Mouse (Mus musculus) thymus, postnatal 14 days (tissue): ENCODE measurements around the gene Mymx.

Experiments used
- DNase-seq: peaks from one replicate; pipeline ENCODE4 v3.0.0; 2021

Gene Mymx

GRCm38 (mm10) chr17:45610144-45610866, 8.4 kb upstream of the Mymx start:
- no peak for DNase-seq

DNA sequence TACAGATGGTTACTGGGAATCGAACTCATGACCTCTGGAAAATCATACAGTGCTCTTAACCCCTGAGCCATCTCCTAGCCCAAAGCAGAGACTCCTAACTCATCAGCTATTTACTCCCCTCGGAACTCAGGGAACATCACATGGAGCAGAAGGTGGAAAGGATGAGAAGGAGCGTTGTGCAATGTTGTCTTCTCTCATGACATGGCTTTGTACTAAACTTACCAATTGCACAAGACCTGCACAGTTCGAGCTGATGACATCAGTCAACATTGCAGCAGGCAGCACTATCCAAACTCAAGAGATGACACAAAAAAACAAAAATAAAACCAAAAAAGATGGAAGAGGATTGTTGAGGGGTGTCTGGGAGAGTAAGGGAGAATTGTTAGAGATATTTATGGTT, 6.5 kb upstream of the Mymx start:
- no peak for DNase-seq

DNA sequence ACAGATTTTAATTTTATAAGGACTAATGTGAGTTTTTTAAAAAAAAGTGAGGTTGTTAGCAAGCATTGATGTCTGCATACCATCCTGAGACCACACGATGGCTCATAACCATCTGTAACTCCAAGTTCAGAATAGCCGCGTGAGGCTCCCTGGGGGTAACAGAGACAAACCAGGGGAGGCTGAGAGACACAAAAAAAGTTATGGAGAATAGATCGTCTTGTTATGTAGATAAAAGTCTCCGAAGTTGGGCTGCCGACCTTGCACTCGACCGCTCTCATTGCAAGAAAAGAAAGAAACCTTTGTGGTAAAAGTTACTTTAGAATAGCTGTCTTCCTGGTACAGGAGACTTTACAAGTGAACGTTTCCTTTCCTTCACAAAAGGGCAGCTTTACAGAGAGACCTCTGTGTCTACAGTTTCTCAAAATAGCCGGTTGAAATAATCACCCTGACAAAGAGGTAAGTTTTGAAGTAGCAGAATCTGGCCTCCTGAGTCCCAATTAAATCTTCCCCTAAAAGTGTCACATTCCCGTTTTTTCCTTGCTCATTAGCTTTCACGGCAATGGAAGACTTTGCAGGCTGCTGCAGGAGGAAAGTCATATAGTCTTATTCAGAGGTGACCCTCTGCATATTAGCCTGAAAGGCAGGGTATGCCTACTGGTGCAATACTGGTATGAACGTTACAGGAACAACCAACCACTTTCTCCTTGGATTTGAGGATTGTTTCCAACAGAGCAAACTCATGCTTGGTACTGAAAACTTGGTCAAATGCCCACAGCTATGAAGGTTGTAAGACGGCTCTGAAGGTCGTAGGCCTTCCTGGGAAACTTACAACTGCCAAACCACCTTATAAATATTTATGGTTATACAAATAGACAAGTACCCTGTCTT, 5.3 kb upstream of the Mymx start:
- DNase-seq: no peak

- no peak for DNase-seq
These were observed 1.1 kb upstream of the Mymx start for GRCm38 (mm10) chr17:45602984-45603383.

GRCm38 (mm10) chr17:45601325-45601724, 577 bp downstream of the Mymx start:
- DNase-seq: no peak

DNA sequence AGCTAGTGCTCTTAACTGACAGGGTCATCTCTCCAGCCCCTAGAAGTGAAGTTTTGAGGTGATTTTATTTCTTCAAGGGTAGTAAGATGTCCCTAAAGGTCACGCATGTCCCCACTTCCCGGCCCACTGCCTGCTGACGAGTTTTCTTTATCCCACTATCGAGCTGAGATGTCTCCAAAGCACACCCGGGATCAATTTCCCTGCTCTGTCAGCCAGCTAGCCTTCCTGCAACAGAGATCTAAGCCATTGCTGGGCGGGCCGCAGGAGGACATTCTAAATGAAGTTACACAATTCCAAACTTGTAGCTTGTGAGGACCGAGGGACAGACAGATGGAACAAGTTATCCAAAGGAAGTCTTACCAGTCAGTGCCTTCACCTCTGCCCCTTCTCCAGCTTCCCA, 1.6 kb downstream of the Mymx start:
- no peak for DNase-seq

GRCm38 (mm10) chr17:45599446-45600242, 2.3 kb downstream of the Mymx start, which contains the start of gene Slc29a1:
Gene Slc29a1 (minus strand): TSS chr17:45599606.
- peak; percentile 33 for DNase-seq

DNA sequence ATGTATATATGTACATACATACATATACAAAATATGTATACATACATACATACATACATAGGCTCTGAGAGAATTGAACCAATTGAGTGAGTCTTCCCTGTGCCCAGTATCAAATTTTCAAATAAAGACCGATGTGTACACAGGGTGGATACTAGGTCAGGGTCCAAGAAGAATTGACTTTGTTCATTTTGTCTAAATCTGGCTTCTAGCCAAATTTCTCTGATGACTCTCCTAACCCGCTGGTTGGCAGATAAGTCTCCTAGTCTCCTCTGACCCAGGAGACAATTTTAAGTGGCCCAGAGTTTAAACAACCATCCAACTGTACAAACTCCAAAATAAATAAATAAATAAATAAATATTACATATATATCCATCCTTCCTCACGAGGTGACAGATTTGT, 3.0 kb downstream of the Mymx start:
- no peak for DNase-seq

- no peak for DNase-seq
These were observed 3.5 kb downstream of the Mymx start for GRCm38 (mm10) chr17:45598376-45598775.

- no peak for DNase-seq
These were observed 4.1 kb downstream of the Mymx start for GRCm38 (mm10) chr17:45597787-45598186.

DNA sequence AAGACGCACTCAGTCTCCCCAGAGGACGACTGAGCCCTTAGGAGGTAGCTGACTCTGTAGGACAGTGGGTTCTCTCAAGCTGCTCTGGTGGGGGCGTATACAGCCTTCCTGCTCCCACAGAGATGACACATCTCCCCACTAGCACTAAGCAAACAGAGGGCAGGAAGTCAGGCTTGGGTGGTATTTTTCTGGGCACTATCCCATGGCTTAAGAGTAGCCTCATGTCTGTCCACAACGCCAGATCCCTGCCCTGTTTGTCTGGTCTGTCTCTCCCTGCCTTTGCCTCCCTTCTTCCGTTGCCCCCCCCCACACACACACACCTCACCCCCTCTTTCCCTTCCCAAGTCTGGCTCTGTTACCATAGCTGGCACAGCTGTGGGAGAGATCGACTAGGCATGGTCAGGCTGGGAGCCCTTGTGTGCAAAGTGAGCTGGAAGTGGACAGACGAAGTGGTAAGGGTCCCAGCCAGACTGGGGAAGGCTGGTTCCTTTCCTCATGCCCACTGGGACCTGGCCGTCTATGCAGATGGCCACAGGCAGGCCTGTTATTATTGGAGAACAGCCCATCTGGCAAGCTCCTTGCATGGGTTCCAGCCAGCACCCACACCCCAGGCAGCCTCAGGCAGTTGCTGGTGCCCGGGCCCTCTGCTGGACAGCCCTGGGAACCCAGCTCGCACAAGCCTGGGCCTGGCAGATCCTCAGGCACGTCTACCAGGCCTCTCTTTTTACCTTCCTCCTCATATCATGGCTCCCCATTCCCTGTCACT, 5.1 kb downstream of the Mymx start:
- peak; percentile 71 for DNase-seq

DNA sequence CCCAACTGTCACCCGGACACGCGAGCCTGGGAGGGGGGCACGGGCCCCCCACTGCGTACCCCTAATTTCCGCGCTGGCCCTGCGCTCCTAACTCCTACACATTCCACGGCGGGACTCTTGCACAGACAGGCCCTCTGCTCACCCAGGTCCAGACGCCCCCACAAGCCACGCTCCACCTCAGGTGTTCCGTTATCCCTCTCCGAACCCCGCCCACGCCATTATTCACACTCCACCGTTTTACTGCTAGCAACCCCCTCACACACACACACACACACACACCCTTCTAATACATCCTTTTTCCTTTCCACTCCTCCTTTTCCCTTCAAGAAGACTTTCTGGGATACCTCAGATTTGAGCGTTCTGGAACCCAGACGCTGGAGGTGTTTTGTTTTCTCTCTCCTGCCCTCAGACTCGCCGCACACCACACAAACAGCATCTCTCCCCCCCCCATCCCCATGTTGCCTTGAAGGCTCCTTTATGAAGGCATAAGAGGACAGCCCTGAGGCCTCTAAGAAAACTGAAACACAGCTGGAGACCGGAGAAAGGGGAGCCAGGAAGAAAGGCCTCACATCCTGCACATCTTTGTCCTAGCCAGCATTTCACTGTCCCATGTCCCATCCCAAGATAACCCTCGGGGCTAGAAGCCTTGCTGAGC, 6.0 kb downstream of the Mymx start:
- no peak for DNase-seq

- DNase-seq: peak; percentile 92
These were observed 6.8 kb downstream of the Mymx start for GRCm38 (mm10) chr17:45594881-45595735.

- no peak for DNase-seq
These were observed 7.7 kb downstream of the Mymx start for GRCm38 (mm10) chr17:45594195-45594594.

- DNase-seq: no peak
These were observed 8.4 kb downstream of the Mymx start for GRCm38 (mm10) chr17:45593479-45593878.

DNA sequence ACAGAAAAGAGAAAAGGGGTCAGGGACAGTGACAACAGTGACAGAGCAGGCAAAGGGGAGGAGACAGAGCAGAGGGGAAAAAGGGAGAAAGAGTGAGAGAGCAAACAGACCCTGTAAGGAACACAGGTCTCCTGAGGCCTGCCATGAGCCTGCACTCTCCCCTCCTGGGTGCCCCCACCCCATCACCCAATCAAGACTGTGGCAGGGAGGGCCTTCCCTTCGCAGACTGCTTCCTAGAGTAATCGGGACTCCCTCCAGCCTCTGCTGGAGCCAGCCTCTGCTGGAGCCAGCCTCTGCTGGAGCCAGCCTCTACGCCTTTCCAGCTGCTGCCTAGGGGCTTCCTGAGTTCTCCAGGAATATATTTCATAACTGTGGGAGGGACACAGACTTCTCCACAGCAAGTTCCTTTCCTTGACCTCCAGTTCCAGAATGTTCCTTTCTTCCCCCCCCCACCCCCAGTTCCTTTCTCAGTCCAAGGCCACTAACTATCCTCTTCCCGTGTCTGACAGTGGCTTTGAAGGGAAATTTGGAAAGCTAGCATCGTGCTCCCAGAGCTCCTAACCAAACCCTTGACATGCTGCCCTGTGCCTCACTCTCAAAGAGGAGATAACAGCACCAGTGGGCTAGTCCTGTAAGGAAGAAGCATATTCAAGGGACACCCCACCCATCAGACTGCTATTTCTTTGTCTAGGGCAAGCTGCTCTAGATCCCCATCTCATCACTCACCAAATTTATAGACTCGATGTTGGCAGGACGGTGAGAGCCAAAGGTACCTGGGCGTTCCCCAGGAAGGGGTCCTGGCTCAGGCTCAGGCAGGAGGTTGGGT, 9.1 kb downstream of the Mymx start:
- no peak for DNase-seq

GRCm38 (mm10) chr17:45591701-45592605, 9.9 kb downstream of the Mymx start:
- peak; percentile 33 for DNase-seq

DNA sequence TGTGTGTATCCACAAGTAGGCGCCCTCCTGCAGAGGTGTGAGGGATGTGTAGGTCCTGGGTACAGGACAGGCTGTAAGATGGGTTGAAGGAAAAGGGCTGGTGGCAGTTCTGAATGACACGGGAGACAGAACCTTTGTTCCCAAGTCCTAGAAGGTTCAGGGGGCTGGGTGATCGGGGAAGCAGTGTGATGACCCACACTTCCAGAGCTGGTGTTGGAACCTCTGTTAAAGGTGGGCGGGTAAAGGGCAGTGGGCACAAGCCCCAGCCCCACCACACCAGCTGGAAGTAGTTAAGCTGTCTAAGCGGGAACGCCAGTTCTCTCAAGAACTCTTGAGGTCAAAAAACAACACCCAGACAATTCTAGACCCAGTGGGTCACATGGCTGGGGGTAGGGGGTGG, 11.5 kb downstream of the Mymx start:
- DNase-seq: no peak

- DNase-seq: no peak
These were observed 12.1 kb downstream of the Mymx start for GRCm38 (mm10) chr17:45589844-45590243.
